Mouse (Mus musculus) myocyte (in vitro differentiated cells): Measurements from ENCODE around the gene Smagp.

ENCODE experiments used
- MAX ChIP-seq: IDR thresholded peaks from one replicate; pipeline ENCODE4 v1.6.1; 2011; ENCODE audit warnings: low read depth, mild to moderate bottlenecking, control low read depth
- MYOD1 ChIP-seq, 3 experiments: IDR thresholded peaks; one replicate each; pipeline ENCODE4 v1.6.1; 2011; ENCODE audit warnings: control low read depth in 2 of 3, low read depth in 2 of 3, mild to moderate bottlenecking in 2 of 3, moderate library complexity in 1 of 3; ENCODE audit not compliant: insufficient read length in 2 of 3, control insufficient read depth in 1 of 3
- MYOG ChIP-seq, 3 experiments: IDR thresholded peaks; one replicate each; pipeline ENCODE4 v1.6.1; 2011; ENCODE audit warnings: control low read depth in 2 of 3, low read depth in 2 of 3, mild to moderate bottlenecking in 2 of 3; ENCODE audit not compliant: insufficient read length in 2 of 3, control insufficient read depth in 1 of 3, insufficient read depth in 1 of 3
- POLR2A ChIP-seq: IDR thresholded peaks from one replicate; pipeline ENCODE4 v1.6.1; 2011; ENCODE audit warnings: low read depth, mild to moderate bottlenecking, control low read depth, moderate library complexity; ENCODE audit not compliant: insufficient read length
- POLR2AphosphoS2 ChIP-seq: IDR thresholded peaks from one replicate; pipeline ENCODE4 v1.6.1; 2011; ENCODE audit warnings: low read depth, control low read depth; ENCODE audit not compliant: insufficient read length
- SRF ChIP-seq: IDR thresholded peaks from one replicate; pipeline ENCODE4 v1.6.1; 2011; ENCODE audit warnings: low read depth; ENCODE audit not compliant: control insufficient read depth, insufficient read length
- TCF3 ChIP-seq: IDR thresholded peaks from one replicate; pipeline ENCODE4 v1.6.1; 2011; ENCODE audit warnings: low read depth, control low read depth; ENCODE audit not compliant: insufficient read length
- USF1 ChIP-seq: IDR thresholded peaks from one replicate; pipeline ENCODE4 v1.6.1; 2011; ENCODE audit warnings: low read depth, mild to moderate bottlenecking, control low read depth, moderate library complexity

DNA sequence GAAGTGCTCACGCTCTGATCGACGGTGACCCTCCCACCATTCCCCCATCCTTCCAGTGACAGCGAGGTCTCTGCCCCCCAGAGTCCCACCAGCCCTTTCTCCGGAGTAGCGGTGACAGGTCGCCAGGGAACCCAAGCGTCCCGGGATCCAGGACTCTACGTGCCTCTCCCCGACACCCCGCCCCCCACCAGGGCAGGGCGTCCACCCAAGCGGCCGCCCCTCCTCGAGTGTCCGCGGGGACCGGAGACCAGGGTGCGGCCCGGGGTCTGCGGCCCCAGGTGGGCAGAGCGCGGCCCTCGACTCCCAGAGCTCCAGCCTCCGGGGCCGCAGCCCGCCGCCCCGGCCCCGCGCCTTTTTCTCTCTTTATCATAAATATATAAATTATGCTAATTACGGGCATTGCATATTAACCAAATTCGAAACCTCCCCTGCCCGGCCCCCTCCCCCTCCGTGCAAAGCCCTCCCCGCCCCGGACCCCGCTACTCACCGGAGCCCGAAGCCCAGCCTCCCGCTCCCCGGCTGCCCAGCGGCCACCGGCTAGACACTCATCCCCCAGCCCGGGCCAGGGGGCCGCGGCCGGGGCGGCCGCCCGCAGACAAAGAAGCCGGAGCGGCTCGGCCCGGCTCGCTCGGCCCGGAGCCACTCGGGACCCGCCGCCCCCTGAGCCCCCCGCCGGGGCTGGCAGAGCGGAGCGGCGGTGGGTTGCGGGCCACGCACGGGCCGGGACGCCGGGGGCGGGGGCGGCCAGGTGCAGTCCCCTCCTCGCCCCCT is 37.3 kb downstream of the Smagp start, which contains the start of gene Pou6f1:
- TF ChIP-seq POLR2A = no peak
- TF ChIP-seq MAX = no peak
- TF ChIP-seq MYOD1 (IDR thresholded peaks at IDR 0.05; ENCODE audit: control insufficient read depth in 1 of 3, insufficient read length in 2 of 3, low read depth in 2 of 3) = peak in 1 of 3 experiments; percentile 61
- no peak for TF ChIP-seq POLR2AphosphoS2
- TF ChIP-seq SRF = no peak
- TF ChIP-seq MYOG (IDR thresholded peaks at IDR 0.05; ENCODE audit: control insufficient read depth in 1 of 3, insufficient read depth in 1 of 3, insufficient read length in 2 of 3, low read depth in 2 of 3) = peak in 1 of 3 experiments; percentile 22
- no peak for TF ChIP-seq USF1
- no peak for TF ChIP-seq TCF3
